Mouse (Mus musculus) kidney, postnatal 14 days (tissue): ENCODE measurements around the gene Npw.
A peak's percentile ranks its signal among the peaks of the same experiment; 100 is the strongest.
"Not testable (repeated sequence)": the region's sequence is repeated elsewhere in the genome, so short reads cannot be mapped to it uniquely, and the experiment has no call there.

Source experiments
- DNase-seq: peaks from one replicate; pipeline ENCODE4 v3.0.0; 2022; ENCODE audit warnings: mixed read lengths

Npw gene

GRCm38 (mm10) chr17:24670246-24670844 is 12.1 kb upstream of the Npw start:
- no peak for DNase-seq

- peak; percentile 98 for DNase-seq
Observed at GRCm38 (mm10) chr17:24669545-24670245, 11.4 kb upstream of the Npw start, which contains the start of gene Zfp598. TSS of gene Zfp598 (plus strand) at chr17:24669687.

- not testable (repeated sequence) for DNase-seq
Observed at GRCm38 (mm10) chr17:24669214-24669544, 10.9 kb upstream of the Npw start.

- peak; percentile 77 for DNase-seq
Observed at GRCm38 (mm10) chr17:24667416-24667815, 9.2 kb upstream of the Npw start.

GRCm38 (mm10) chr17:24667011-24667410 is 8.8 kb upstream of the Npw start:
- not testable (repeated sequence) for DNase-seq

GRCm38 (mm10) chr17:24654969-24655368 is 3.3 kb downstream of the Npw start:
- DNase-seq = no peak

- DNase-seq = peak; percentile 85
Observed at GRCm38 (mm10) chr17:24653967-24654710, 4.1 kb downstream of the Npw start.

GRCm38 (mm10) chr17:24651835-24652234 is 6.4 kb downstream of the Npw start:
- DNase-seq = no peak

- DNase-seq = no peak
Observed at GRCm38 (mm10) chr17:24650766-24651165, 7.5 kb downstream of the Npw start.

GRCm38 (mm10) chr17:24650070-24650616 is 8.1 kb downstream of the Npw start, which contains the start of gene Slc9a3r2:
TSS of gene Slc9a3r2 (minus strand) at chr17:24650327.
- DNase-seq = peak; percentile 84

GRCm38 (mm10) chr17:24649581-24650069 is 8.6 kb downstream of the Npw start:
- peak; percentile 77 for DNase-seq

- no peak for DNase-seq
Observed at GRCm38 (mm10) chr17:24648731-24649377, 9.4 kb downstream of the Npw start.

GRCm38 (mm10) chr17:24647493-24647892 is 10.8 kb downstream of the Npw start:
- no peak for DNase-seq

GRCm38 (mm10) chr17:24646381-24646780 is 11.9 kb downstream of the Npw start:
- DNase-seq = no peak

GRCm38 (mm10) chr17:24645916-24646315 is 12.3 kb downstream of the Npw start:
- DNase-seq = peak; percentile 74

- peak; percentile 76 for DNase-seq
Observed at GRCm38 (mm10) chr17:24644875-24645721, 13.2 kb downstream of the Npw start.

- DNase-seq = peak; percentile 69
Observed at GRCm38 (mm10) chr17:24644030-24644715, 14.1 kb downstream of the Npw start.

GRCm38 (mm10) chr17:24642791-24643343 is 15.4 kb downstream of the Npw start:
- no peak for DNase-seq

- no peak for DNase-seq
Observed at GRCm38 (mm10) chr17:24641944-24642343, 16.3 kb downstream of the Npw start.

- DNase-seq = no peak
Observed at GRCm38 (mm10) chr17:24640581-24640980, 17.7 kb downstream of the Npw start.

- no peak for DNase-seq
Observed at GRCm38 (mm10) chr17:24640119-24640518, 18.1 kb downstream of the Npw start.
